ENCODE assay signal across 16 mouse cellular contexts in genomic region chr12:104924546-104924945, GRCm38 (mm10). TPM values are rescaled to one million over a fixed set of nuclear protein-coding genes. Genes with fewer than 3 reads are reported as not detected.
DNase-seq lines count a peak whose midpoint lies in the region; ATAC-seq lines count a peak whose summit lies in the region.
"Had no signal": no experiment of that assay in that cellular context is flagged by ENCODE, and none has a peak within 500 bp of the region (broad histone marks: within the 10 kb centered on the region; RNA-seq: fewer than 3 reads in every experiment).

No protein-coding gene starts in this region.

- H3K9me3 ChIP-seq in hindbrain, embryonic 15.5 days: no peaks in the 10 kb centered on the region
- H3K9me3 ChIP-seq in hindbrain, embryonic 10.5 days: 0 out of 2 replicates have a peak, but pooled peaks cover 2% of the 10 kb centered on the region
- H3K9me3 ChIP-seq in limb, embryonic 10.5 days (replicated peaks): no peaks in the 10 kb centered on the region
- H3K9me3 ChIP-seq: forebrain, embryonic 15.5 days had no signal

- H3K36me3 ChIP-seq in hindbrain, embryonic 15.5 days: no peaks in the 10 kb centered on the region
- no peaks in the 10 kb centered on the region for H3K36me3 ChIP-seq in hindbrain, embryonic 10.5 days
- no peaks in the 10 kb centered on the region for H3K36me3 ChIP-seq in limb, embryonic 10.5 days
- H3K36me3 ChIP-seq: forebrain, embryonic 15.5 days had no signal

- peaks cover 24% of the 10 kb centered on the region for H3K4me1 ChIP-seq in hindbrain, embryonic 15.5 days (replicated peaks)
- peaks cover 45% of the 10 kb centered on the region for H3K4me1 ChIP-seq in hindbrain, embryonic 10.5 days (replicated peaks)
- peaks cover 41% of the 10 kb centered on the region for H3K4me1 ChIP-seq in limb, embryonic 10.5 days

- no peak for ATAC-seq in hindbrain, embryonic 15.5 days (ENCODE audit: low FRiP score, low read depth)
- ATAC-seq: forebrain, embryonic 15.5 days had no signal

- no peak overlapping the region for H3K9ac ChIP-seq in hindbrain, embryonic 15.5 days
- H3K9ac ChIP-seq: forebrain, embryonic 15.5 days had no signal

- DNase-seq in hindbrain, embryonic 10.5 days (ENCODE audit: low spot score): no peak
- peak; percentile 40 for DNase-seq in retina, postnatal 1 day
- DNase-seq in retina, embryonic 14.5 days (ENCODE audit: low spot score): no peak
- DNase-seq in limb, embryonic 10.5 days (ENCODE audit: low spot score): no peak
- no peak for DNase-seq in ovary, postnatal 10 days (ENCODE audit: low spot score)
- DNase-seq in heart, postnatal 36 days: no peak
- DNase-seq in thymus, adult 18-20 months: no peak
- DNase-seq: cerebellum, adult 8-10 months; gastrocnemius, postnatal 36 days; kidney, postnatal 14 days; layer of hippocampus, postnatal 36 days; lung, postnatal 10 days had no signal

- 78% methylated on average over 3 of the region's 3 CpGs for WGBS in hindbrain, embryonic 15.5 days
- WGBS in hindbrain, embryonic 10.5 days: 85% methylated on average over 3 of the region's 3 CpGs
- 93% methylated on average over 3 of the region's 3 CpGs for WGBS in limb, embryonic 10.5 days

- H3K4me2 ChIP-seq in hindbrain, embryonic 15.5 days: no peak overlapping the region
- H3K4me2 ChIP-seq: forebrain, embryonic 15.5 days; liver, embryonic 11.5 days had no signal

- H3K27ac ChIP-seq in hindbrain, embryonic 15.5 days (replicated peaks): peak overlapping the region; percentile 47; the same call in 1 of the 2 replicates
- H3K27ac ChIP-seq in hindbrain, embryonic 10.5 days: no peak overlapping the region
- H3K27ac ChIP-seq in limb, embryonic 10.5 days: peak overlapping the region; percentile 50

- H3K27me3 ChIP-seq in hindbrain, embryonic 15.5 days: no peaks in the 10 kb centered on the region
- H3K27me3 ChIP-seq in hindbrain, embryonic 10.5 days (ENCODE audit: insufficient read depth, poor library complexity, severe bottlenecking): peaks cover 4% of the 10 kb centered on the region; the same call in 1 of the 2 replicates
- no peaks in the 10 kb centered on the region for H3K27me3 ChIP-seq in limb, embryonic 10.5 days (ENCODE audit: low read depth, poor library complexity, severe bottlenecking)
- H3K27me3 ChIP-seq: forebrain, embryonic 15.5 days had no signal

- intact Hi-C loops in heart, postnatal 36 days (cut with DNase I): no loop called here

- no peak overlapping the region for H3K4me3 ChIP-seq in hindbrain, embryonic 15.5 days
- H3K4me3 ChIP-seq in hindbrain, embryonic 10.5 days: no peak overlapping the region
- H3K4me3 ChIP-seq in limb, embryonic 10.5 days: no peak overlapping the region
- H3K4me3 ChIP-seq: forebrain, embryonic 15.5 days had no signal

RNA-seq across cellular contexts. Expression of gene Clmn, which starts 59.7 kb away (rescaled TPM):
- polyA plus RNA-seq in hindbrain, embryonic 15.5 days (2015; fragmentation: Nextera tagmentation; extraction: Ambion mirVana): 1.5 and 1.7 TPM in 2 replicates
- 2.4 and 2.7 TPM in 2 replicates for polyA plus RNA-seq in hindbrain, embryonic 10.5 days (2016; fragmentation: Nextera tagmentation; extraction: Ambion mirVana)
- 2.0 and 3.0 TPM in 2 replicates for polyA plus RNA-seq in limb, embryonic 10.5 days (2016; fragmentation: Nextera tagmentation; extraction: Ambion mirVana)
- total RNA-seq in heart, postnatal 36 days (2021): 1 to 10 TPM; 1.8 to 3.2 TPM
- total RNA-seq: monocyte, adult 5-6 weeks had no signal
